Mouse (Mus musculus): Measurements from ENCODE around the gene Depdc5. TPM values are rescaled to one million over a fixed set of nuclear protein-coding genes. Genes with fewer than 3 reads are reported as not detected.

Depdc5 gene
- polyA plus RNA-seq, 1 experiment from 2014 or later: 40.2 TPM

DNA sequence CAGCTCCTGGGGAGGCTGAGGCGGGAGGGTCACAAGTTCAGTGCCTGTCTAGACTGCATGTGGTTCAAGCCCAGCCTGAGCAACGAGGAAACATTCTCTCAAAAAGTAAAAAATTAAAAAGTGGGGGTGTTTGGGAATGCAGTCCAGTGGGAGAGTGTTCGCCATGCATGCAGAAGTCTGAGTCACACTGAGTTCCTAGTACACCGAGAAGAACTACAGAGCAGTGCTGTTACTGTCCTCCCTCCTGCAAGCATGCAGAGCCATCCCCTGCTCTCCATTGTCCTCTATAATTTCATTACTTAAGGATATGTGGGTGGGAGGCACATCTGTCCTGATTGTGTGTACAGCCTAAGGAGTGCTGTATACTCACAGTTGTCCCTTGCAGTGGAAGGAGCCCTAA, 59.4 kb downstream of the Depdc5 start:
- Histone ChIP-seq H3K36me3 (replicated peaks) (peaks cover 76% of the 10 kb centered on the region), H3K9me3 (no peaks in the 10 kb centered on the region), H3K27me3 (no peaks in the 10 kb centered on the region), H3K4me2 (no peak overlapping the region), H3K4me1 (no peaks in the 10 kb centered on the region), H3K27ac (no peak overlapping the region), H3K4me3 (replicated peaks) (no peak overlapping the region), H3K9ac (no peak overlapping the region)
- 86% methylated on average over 4 of the region's 4 CpGs for WGBS
- ATAC-seq (ENCODE audit: low FRiP score): no peak

DNA sequence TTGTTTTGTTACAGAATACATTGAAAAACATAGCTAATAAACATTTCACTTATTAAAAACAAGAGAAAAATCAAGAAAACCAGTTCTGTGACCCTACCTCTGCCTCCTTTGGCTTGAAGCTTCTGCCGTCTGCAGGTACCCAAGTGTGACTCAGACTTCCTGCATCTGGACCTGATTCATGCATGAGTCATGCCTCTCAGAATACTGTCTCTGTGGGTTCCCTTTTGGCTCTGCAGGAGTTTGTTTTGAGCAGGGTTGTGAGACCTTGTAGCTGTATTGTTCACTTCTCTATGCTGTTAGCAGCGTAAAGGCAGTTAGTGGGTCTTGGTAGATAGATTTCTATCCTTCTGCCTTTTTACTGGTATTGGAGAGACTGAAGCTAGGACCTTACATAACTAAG, 67.3 kb downstream of the Depdc5 start:
- H3K9me3 ChIP-seq: no peaks in the 10 kb centered on the region
- no peaks in the 10 kb centered on the region for H3K4me1 ChIP-seq
- no peak overlapping the region for H3K4me2 ChIP-seq
- no peaks in the 10 kb centered on the region for H3K27me3 ChIP-seq
- ATAC-seq (ENCODE audit: low FRiP score): no peak
- H3K36me3 ChIP-seq (replicated peaks): peaks cover 68% of the 10 kb centered on the region
- H3K27ac ChIP-seq: no peak overlapping the region
- no peak overlapping the region for H3K4me3 ChIP-seq (replicated peaks)
- 82% methylated on average over 2 of the region's 2 CpGs for WGBS
- no peak overlapping the region for H3K9ac ChIP-seq

DNA sequence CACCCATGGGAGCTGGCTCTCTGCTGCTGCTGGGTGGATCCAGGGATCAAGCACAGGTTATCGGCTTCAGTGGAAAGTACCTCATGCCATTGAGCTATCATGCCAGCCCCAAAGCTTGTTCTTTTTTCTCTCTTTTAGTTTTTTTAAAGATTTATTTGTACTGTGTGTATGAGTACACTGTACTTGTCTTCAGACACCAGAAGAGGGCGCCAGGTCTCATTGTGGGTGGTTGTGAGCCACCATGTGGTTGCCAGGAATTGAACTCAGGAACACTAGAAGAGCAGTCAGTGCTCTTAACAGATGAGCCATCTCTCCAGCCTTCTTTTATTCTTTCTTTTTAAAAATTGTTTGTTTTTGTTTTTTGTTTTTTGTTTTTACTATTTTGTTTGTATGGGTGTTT, 71.2 kb downstream of the Depdc5 start:
- no peaks in the 10 kb centered on the region for H3K4me1 ChIP-seq
- no peak overlapping the region for H3K9ac ChIP-seq
- no peak overlapping the region for H3K4me2 ChIP-seq
- ATAC-seq (ENCODE audit: low FRiP score): no peak
- H3K36me3 ChIP-seq (replicated peaks): peaks cover 63% of the 10 kb centered on the region
- WGBS: 70% methylated on average over 2 of the region's 2 CpGs
- no peaks in the 10 kb centered on the region for H3K27me3 ChIP-seq
- H3K27ac ChIP-seq: no peak overlapping the region
- H3K4me3 ChIP-seq (replicated peaks): no peak overlapping the region
- H3K9me3 ChIP-seq: no peaks in the 10 kb centered on the region

DNA sequence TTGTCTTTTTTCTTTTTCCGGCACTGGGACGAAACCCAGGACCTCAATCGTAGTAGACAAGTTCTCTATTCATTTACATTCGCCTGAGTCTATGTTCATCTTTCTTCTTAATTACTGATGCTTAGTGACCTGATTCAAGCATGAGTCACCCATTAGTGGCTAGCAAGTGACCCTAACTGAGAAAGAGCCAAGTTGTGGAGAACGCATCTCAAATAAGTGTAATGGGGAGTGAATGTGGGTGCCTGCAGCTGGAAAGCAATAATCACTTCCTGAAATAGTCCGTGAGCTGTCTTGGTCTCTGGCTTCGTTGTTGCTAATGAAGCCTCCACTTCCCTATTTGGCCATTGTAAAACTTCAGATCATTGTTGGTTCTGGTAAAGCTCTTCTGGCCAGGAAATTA, 77.1 kb downstream of the Depdc5 start:
- Histone ChIP-seq H3K9ac (no peak overlapping the region), H3K4me2 (no peak overlapping the region), H3K4me1 (no peaks in the 10 kb centered on the region), H3K9me3 (no peaks in the 10 kb centered on the region), H3K4me3 (replicated peaks) (no peak overlapping the region), H3K36me3 (replicated peaks) (peaks cover 74% of the 10 kb centered on the region), H3K27ac (no peak overlapping the region), H3K27me3 (no peaks in the 10 kb centered on the region)
- WGBS: 86% methylated on average over 7 of the region's 7 CpGs
- no peak for ATAC-seq (ENCODE audit: low FRiP score)

DNA sequence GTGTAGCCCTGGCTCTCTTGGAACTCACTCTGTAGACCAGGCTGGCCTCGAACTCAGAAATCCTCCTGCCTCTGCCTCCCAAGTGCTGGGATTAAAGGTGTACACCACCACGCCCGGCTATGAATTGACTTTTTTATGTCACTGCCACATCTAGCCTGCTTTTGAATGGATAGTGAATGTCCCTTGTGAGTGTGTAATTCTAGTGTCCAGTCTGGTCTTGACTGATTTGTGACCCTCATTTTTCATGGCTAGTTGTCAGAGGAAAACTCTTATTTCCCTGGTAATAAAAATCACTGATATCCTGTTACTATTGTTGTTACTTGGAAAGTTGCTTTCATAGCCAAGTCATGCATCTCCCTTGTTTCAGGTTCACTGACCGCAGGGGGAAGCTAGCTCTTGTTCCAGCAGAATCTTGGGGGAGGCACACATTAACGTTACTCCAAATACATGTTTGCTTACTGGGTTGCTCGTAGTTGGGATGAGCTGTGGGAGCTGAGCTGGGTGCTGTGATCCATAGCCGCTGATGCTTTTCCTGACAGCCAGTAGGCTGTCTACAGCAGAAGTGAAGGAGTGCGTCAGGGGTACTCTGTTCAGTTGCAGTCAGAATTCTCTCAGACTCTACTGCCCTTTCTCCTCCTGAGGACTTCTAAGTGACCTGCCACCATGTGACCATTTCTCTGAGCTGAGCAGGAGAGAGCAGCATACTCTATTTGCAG, 77.9 kb downstream of the Depdc5 start:
- Histone ChIP-seq H3K27ac (no peak overlapping the region), H3K4me1 (no peaks in the 10 kb centered on the region), H3K27me3 (no peaks in the 10 kb centered on the region), H3K4me2 (no peak overlapping the region), H3K9ac (no peak overlapping the region), H3K36me3 (replicated peaks) (peaks cover 70% of the 10 kb centered on the region), H3K9me3 (no peaks in the 10 kb centered on the region), H3K4me3 (replicated peaks) (no peak overlapping the region)
- no peak for ATAC-seq (ENCODE audit: low FRiP score)
- WGBS: 94% methylated on average over 8 of the region's 8 CpGs

DNA sequence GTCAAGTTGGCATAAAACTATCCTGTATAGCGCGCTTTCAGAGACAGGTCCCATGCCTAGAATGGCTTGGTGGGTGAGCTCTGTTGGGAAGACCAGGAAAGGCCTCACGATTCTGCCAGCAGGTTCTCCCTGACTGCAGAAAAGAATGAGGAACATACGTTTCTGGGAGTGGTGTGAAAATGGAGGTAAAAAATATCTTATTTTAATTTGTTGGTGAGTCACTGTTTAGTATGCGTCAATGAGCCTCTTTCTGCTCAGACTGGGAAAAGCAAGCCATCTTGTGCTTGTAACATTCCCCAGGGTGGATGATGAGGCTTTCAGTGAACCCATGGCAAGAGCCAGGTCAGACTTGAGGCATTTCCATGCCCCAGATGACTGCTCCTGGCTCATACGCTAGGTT, 86.6 kb downstream of the Depdc5 start:
- ATAC-seq (ENCODE audit: low FRiP score): no peak
- WGBS: 96% methylated on average over 6 of the region's 6 CpGs
- Histone ChIP-seq H3K4me3 (replicated peaks) (no peak overlapping the region), H3K4me1 (no peaks in the 10 kb centered on the region), H3K27me3 (no peaks in the 10 kb centered on the region), H3K9me3 (no peaks in the 10 kb centered on the region), H3K27ac (no peak overlapping the region), H3K9ac (no peak overlapping the region), H3K36me3 (replicated peaks) (peaks cover 54% of the 10 kb centered on the region), H3K4me2 (no peak overlapping the region)

DNA sequence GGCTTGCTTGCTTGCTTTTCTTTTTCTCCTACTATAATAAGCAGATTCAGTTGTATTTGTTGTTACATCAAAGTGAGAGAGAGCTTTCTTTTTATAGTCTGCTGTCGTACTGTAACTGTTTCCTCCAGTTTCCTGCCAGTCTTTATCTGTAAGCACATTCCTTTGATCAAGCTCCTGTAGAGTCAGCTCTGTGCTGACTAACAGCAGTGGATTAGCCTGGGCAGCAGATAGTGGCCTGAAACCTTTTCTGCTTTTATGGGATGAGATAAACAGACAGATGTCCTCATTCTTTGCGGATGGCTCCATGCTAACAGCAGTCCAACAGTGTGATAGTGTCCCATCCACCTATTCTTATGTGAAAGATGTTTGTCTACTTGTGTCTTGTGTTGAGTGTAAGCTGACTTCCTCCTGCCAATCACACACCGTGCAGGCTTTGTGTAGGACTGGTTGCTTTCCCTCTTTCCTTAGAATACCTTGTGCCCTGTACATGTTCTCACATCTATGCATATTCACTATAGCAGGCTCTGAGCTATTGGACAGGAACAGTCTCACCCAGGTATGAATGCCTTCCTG, 87.3 kb downstream of the Depdc5 start:
- Histone ChIP-seq H3K4me3 (replicated peaks) (no peak overlapping the region), H3K27ac (no peak overlapping the region), H3K9me3 (no peaks in the 10 kb centered on the region), H3K9ac (no peak overlapping the region), H3K27me3 (no peaks in the 10 kb centered on the region), H3K36me3 (replicated peaks) (peaks cover 55% of the 10 kb centered on the region), H3K4me1 (no peaks in the 10 kb centered on the region), H3K4me2 (no peak overlapping the region)
- no peak for ATAC-seq (ENCODE audit: low FRiP score)
- WGBS: 92% methylated on average over 3 of the region's 3 CpGs

DNA sequence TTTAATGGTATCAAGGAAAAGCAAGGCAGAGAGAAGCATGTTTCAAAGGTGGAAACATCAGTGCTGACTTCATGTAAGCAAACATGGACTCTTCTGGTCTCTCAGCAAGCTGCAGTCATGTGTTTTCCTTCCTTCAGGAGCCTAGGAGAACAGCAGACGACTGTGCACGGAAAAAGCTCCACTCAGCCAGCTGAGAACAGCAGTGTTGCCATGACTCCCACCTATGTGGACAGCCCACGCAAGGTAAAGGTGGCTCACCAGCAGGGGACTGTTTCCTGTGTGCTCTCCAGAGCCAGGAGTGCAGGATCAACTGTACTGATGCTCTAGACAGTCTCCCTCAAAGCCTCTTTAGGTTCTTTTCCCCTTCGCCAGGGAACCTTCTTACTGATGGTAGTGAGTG, 92.2 kb downstream of the Depdc5 start:
- H3K27me3 ChIP-seq: no peaks in the 10 kb centered on the region
- ATAC-seq (ENCODE audit: low FRiP score): no peak
- H3K9me3 ChIP-seq: no peaks in the 10 kb centered on the region
- H3K36me3 ChIP-seq (replicated peaks): peaks cover 50% of the 10 kb centered on the region
- no peak overlapping the region for H3K4me3 ChIP-seq (replicated peaks)
- no peak overlapping the region for H3K9ac ChIP-seq
- 84% methylated on average over 4 of the region's 4 CpGs for WGBS
- H3K4me1 ChIP-seq: no peaks in the 10 kb centered on the region
- no peak overlapping the region for H3K27ac ChIP-seq
- no peak overlapping the region for H3K4me2 ChIP-seq

DNA sequence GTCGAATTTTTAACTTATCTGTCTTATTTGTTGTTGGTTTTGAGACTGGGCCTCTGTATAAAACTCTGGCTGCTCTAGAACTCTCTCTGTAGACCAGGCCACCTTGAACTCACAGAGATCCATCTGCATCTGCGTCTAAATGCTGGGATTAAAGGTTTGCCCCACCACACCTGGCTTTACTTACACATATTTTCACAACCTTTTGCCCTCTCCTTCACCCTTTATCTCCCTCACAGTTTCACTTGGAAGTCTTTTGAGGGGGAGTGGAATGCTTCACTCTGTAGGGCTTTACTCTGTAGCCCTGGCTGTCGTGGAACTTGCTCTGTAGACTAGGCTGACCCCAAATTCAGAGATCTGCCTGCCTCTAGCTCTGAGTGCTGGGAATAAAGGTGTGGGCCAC, 98.1 kb downstream of the Depdc5 start:
- H3K36me3 ChIP-seq (replicated peaks): peaks cover 59% of the 10 kb centered on the region
- H3K27ac ChIP-seq: no peak overlapping the region
- 79% methylated on average over 3 of the region's 3 CpGs for WGBS
- no peak overlapping the region for H3K4me2 ChIP-seq
- H3K27me3 ChIP-seq: no peaks in the 10 kb centered on the region
- H3K9me3 ChIP-seq: no peaks in the 10 kb centered on the region
- no peaks in the 10 kb centered on the region for H3K4me1 ChIP-seq
- no peak for ATAC-seq (ENCODE audit: low FRiP score)
- no peak overlapping the region for H3K4me3 ChIP-seq (replicated peaks)
- no peak overlapping the region for H3K9ac ChIP-seq

DNA sequence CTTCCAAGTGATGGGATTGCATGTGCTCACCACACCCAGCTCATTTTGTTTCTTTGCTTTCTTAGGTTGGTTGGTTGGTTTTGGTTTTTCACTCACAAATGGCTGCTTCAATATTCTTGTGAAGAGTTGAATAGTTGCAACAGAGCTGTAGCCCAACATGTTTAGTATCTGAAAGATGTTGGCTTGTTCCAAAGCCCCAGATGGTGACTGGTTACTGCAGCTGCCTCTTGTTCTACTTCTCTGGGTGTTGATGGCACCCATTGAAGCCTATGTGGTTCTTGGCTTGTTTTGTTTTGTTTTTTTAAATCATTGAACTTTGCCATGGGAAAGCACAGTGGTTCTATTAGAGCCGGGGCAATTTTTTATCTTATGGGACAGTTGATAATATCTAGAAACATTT, 99.1 kb downstream of the Depdc5 start:
- WGBS: 89% methylated on average over 1 of the region's 1 CpGs
- Histone ChIP-seq H3K4me3 (replicated peaks) (no peak overlapping the region), H3K9me3 (no peaks in the 10 kb centered on the region), H3K4me2 (no peak overlapping the region), H3K4me1 (no peaks in the 10 kb centered on the region), H3K36me3 (replicated peaks) (peaks cover 63% of the 10 kb centered on the region), H3K27ac (no peak overlapping the region), H3K9ac (no peak overlapping the region), H3K27me3 (no peaks in the 10 kb centered on the region)
- ATAC-seq (ENCODE audit: low FRiP score): no peak

DNA sequence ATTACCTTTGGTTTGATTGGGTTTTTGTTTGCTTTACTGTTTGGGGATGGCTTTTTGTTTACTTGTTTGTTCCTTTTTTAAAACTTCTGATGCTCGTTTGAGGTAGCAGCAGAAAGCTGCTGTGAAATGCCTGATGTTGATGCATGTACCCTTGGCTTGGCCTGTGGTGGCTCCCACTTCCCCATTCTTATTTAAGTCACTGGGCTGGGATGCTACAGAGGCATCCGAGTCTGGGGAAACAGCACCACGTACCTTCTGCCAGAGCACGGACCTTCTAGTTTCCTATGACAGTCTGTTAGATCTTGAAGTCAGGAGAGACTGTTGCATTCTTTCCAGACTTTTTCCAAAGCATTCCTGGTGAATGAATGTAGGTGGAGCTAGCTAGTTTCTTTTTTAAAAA, 113.0 kb downstream of the Depdc5 start:
- Histone ChIP-seq H3K4me3 (replicated peaks) (no peak overlapping the region), H3K9me3 (no peaks in the 10 kb centered on the region), H3K36me3 (replicated peaks) (peaks cover 45% of the 10 kb centered on the region), H3K27me3 (no peaks in the 10 kb centered on the region), H3K27ac (no peak overlapping the region), H3K9ac (no peak overlapping the region), H3K4me2 (no peak overlapping the region), H3K4me1 (no peaks in the 10 kb centered on the region)
- 88% methylated on average over 4 of the region's 4 CpGs for WGBS
- no peak for ATAC-seq (ENCODE audit: low FRiP score)

DNA sequence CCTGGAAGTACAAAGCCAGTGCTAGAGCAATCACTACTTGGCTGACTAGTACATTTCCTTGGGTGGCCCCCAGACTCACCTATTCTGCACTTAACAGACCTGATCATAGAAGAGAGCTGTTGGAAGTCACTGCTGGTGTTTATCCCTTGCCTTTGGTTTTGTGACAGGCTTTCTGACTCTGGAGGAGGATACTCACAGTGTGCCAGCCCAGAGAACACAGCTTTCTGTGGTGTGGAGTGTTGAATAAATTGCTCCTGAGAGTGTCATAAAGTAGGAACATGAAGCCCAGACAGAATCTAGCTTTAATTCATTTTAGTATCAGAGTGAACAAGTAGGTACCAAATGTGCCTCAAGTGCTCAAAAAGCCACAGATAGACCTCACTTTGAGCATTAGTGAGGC, 113.7 kb downstream of the Depdc5 start:
- ATAC-seq (ENCODE audit: low FRiP score): no peak
- no peak overlapping the region for H3K4me2 ChIP-seq
- H3K27me3 ChIP-seq: no peaks in the 10 kb centered on the region

DNA sequence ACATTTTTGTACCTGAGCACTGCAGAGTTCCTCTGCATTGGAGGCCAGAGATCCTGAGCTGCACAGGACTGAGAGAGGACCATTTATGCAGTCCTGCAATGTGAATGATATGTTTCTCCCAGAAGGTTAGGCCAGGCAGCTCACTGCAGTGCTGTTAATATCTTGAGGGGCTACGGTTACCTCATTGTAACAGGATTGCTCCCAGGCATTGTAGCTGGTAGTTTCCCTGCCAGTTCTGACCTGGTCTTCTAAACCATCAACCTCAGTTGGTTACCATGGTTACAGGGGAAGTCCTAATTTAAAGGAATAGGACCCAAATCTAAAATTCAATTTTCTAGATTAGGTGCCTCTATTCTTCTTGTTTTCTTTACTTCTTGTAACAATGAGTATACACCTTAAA, 121.9 kb downstream of the Depdc5 start:
- Histone ChIP-seq H3K4me2 (no peak overlapping the region), H3K36me3 (replicated peaks) (peaks cover 66% of the 10 kb centered on the region), H3K9ac (no peak overlapping the region), H3K9me3 (no peaks in the 10 kb centered on the region), H3K4me1 (peaks cover 2% of the 10 kb centered on the region; the same call in 1 of the 2 replicates), H3K27me3 (no peaks in the 10 kb centered on the region), H3K4me3 (replicated peaks) (no peak overlapping the region), H3K27ac (no peak overlapping the region)
- WGBS: 82% methylated on average over 1 of the region's 1 CpGs
- ATAC-seq (ENCODE audit: low FRiP score): no peak

More for the DNA sequence above, 113.7 kb downstream of the Depdc5 start:
- Histone ChIP-seq H3K4me1 (no peaks in the 10 kb centered on the region), H3K4me3 (replicated peaks) (no peak overlapping the region), H3K36me3 (replicated peaks) (peaks cover 50% of the 10 kb centered on the region), H3K9ac (no peak overlapping the region), H3K27ac (no peak overlapping the region), H3K9me3 (no peaks in the 10 kb centered on the region)

All from forebrain, embryonic 12.5 days (tissue).